In genomic region chr7:90054795-90055511, GRCm38 (mm10) we compare ENCODE assay signal across 8 mouse cellular contexts.
A peak's percentile ranks its signal among the peaks of the same experiment; 100 is the strongest.
DNase-seq lines count a peak whose midpoint lies in the region; ATAC-seq and TF ChIP-seq lines count a peak whose summit lies in the region.

No protein-coding gene starts in this region.

- ATAC-seq in midbrain, postnatal 0 days (ENCODE audit: low FRiP score): no peak; the same call in 1 of the 2 replicates
- no peak for ATAC-seq in midbrain, embryonic 16.5 days
- ATAC-seq in neutrophil, adult 5-6 weeks (ENCODE audit: extremely low read depth, insufficient number of reproducible peaks, low FRiP score, poor library complexity, severe bottlenecking): peak; percentile 53; the same call in 1 of the 2 replicates

- no peak for TF ChIP-seq CTCF in midbrain, postnatal 0 days (IDR thresholded peaks at IDR 0.05)

- DNase-seq in embryo, embryonic 10 days (ENCODE audit: low spot score): peak; percentile 48
- no peak for DNase-seq in embryo, embryonic 11 days
- DNase-seq in midbrain, postnatal 0 days (ENCODE audit: low spot score): peak; percentile 40
- peak; percentile 58 for DNase-seq in induced T-regulatory cell, adult 2 months (ENCODE audit: low read depth)
- DNase-seq in frontal cortex, postnatal 36 days (ENCODE audit: low spot score in 2 of 2): no peak
- no peak for DNase-seq in left cerebral cortex, postnatal 25 days (ENCODE audit: low spot score in 2 of 2)

- H3K4me2 ChIP-seq in midbrain, postnatal 0 days (ENCODE audit: low read depth, low read length, poor library complexity, severe bottlenecking): no peak overlapping the region
- H3K4me2 ChIP-seq in midbrain, embryonic 16.5 days (ENCODE audit: low read length): no peak overlapping the region

- H3K36me3 ChIP-seq in midbrain, postnatal 0 days (ENCODE audit: insufficient read depth, low read length): no peaks in the 10 kb centered on the region
- H3K36me3 ChIP-seq in midbrain, embryonic 16.5 days (ENCODE audit: control insufficient read depth, insufficient read depth, low read length): no peaks in the 10 kb centered on the region

- WGBS in midbrain, postnatal 0 days: 44% methylated on average over 7 of the region's 7 CpGs
- 57% methylated on average over 7 of the region's 7 CpGs for WGBS in midbrain, embryonic 16.5 days

- H3K27me3 ChIP-seq in midbrain, postnatal 0 days (ENCODE audit: insufficient read depth, low read length): no peaks in the 10 kb centered on the region
- no peaks in the 10 kb centered on the region for H3K27me3 ChIP-seq in midbrain, embryonic 16.5 days (ENCODE audit: control insufficient read depth, insufficient read depth, low read depth, low read length)

- intact Hi-C loops in left cerebral cortex, postnatal 25 days (cut with DNase I): no loop called here

- no peak overlapping the region for H3K9ac ChIP-seq in midbrain, postnatal 0 days (replicated peaks; ENCODE audit: low read length, poor library complexity, severe bottlenecking)
- H3K9ac ChIP-seq in midbrain, embryonic 16.5 days (ENCODE audit: low read depth, low read length): no peak overlapping the region

- no peaks in the 10 kb centered on the region for H3K9me3 ChIP-seq in midbrain, postnatal 0 days (ENCODE audit: low read length)
- no peaks in the 10 kb centered on the region for H3K9me3 ChIP-seq in midbrain, embryonic 16.5 days (replicated peaks; ENCODE audit: control insufficient read depth, low read length, poor library complexity, severe bottlenecking)

- no peak overlapping the region for H3K4me3 ChIP-seq in midbrain, postnatal 0 days (ENCODE audit: low read depth, low read length)
- H3K4me3 ChIP-seq in midbrain, embryonic 16.5 days (ENCODE audit: low read depth, low read length): no peak overlapping the region

- H3K27ac ChIP-seq in midbrain, postnatal 0 days (ENCODE audit: low read depth, low read length): no peak overlapping the region
- no peak overlapping the region for H3K27ac ChIP-seq in midbrain, embryonic 16.5 days (ENCODE audit: low read length)

- H3K4me1 ChIP-seq in midbrain, postnatal 0 days (ENCODE audit: insufficient read depth, low read length): no peaks in the 10 kb centered on the region
- no peaks in the 10 kb centered on the region for H3K4me1 ChIP-seq in midbrain, embryonic 16.5 days (ENCODE audit: control insufficient read depth, insufficient read depth, low read length)

Comparison
In these comparisons a context has a peak if more than half of its experiments do, and no peak if none do; other contexts are left out.
1. DNase-seq: peak in embryo, embryonic 10 days (single experiment), midbrain, postnatal 0 days (single experiment) and induced T-regulatory cell, adult 2 months (single experiment); none in embryo, embryonic 11 days (single experiment), frontal cortex, postnatal 36 days (0 of 2) and left cerebral cortex, postnatal 25 days (0 of 2).